Mouse (Mus musculus) splenic B cell, adult 2 months (primary cell): ENCODE results near the gene Timm10.
A peak's percentile ranks its signal among the peaks of the same experiment; 100 is the strongest.

ENCODE experiments used
- DNase-seq: peaks from one replicate; pipeline ENCODE4 v3.0.0-alpha.2; 2011; ENCODE audit warnings: low read depth, low spot score
- H3K27me3 ChIP-seq: 2 replicates; pipeline ENCODE4 v1.6.1; 2012; ENCODE audit warnings: mild to moderate bottlenecking, low read length, moderate library complexity, mixed read lengths; ENCODE audit not compliant: control insufficient read depth, poor library complexity, insufficient read depth, severe bottlenecking
- H3K36me3 ChIP-seq: 2 replicates; pipeline ENCODE4 v1.6.1; 2012; ENCODE audit warnings: mild to moderate bottlenecking, low read length, moderate library complexity, mixed read lengths; ENCODE audit not compliant: control insufficient read depth, poor library complexity, insufficient read depth, severe bottlenecking

Timm10 gene

GRCm38 (mm10) chr2:84826488-84827282 lies at the start of gene Timm10:
TSS of gene Timm10 (plus strand) at chr2:84826997.
- Histone ChIP-seq H3K36me3 (peaks cover 3% of the 10 kb centered on the region; the same call in 1 of the 2 replicates), H3K27me3 (no peaks in the 10 kb centered on the region)
- peak; percentile 90 for DNase-seq

GRCm38 (mm10) chr2:84777706-84778105 lies 49.1 kb upstream of the Timm10 start:
- H3K36me3 ChIP-seq = no peaks in the 10 kb centered on the region
- DNase-seq = no peak
- no peaks in the 10 kb centered on the region for H3K27me3 ChIP-seq

- DNase-seq = peak; percentile 36
- H3K27me3 ChIP-seq = no peaks in the 10 kb centered on the region
- H3K36me3 ChIP-seq = no peaks in the 10 kb centered on the region
Measured at GRCm38 (mm10) chr2:84779210-84779609, 47.6 kb upstream of the Timm10 start.

- no peaks in the 10 kb centered on the region for H3K36me3 ChIP-seq
- DNase-seq = peak; percentile 34
Measured at GRCm38 (mm10) chr2:84783315-84783714, 43.5 kb upstream of the Timm10 start.

GRCm38 (mm10) chr2:84783840-84784566 lies 42.8 kb upstream of the Timm10 start:
- Histone ChIP-seq H3K27me3 (no peaks in the 10 kb centered on the region), H3K36me3 (no peaks in the 10 kb centered on the region)
- DNase-seq = no peak

More at GRCm38 (mm10) chr2:84783315-84783714, 43.5 kb upstream of the Timm10 start:
- no peaks in the 10 kb centered on the region for H3K27me3 ChIP-seq

GRCm38 (mm10) chr2:84788316-84788715 lies 38.5 kb upstream of the Timm10 start:
- DNase-seq = no peak
- Histone ChIP-seq H3K27me3 (no peaks in the 10 kb centered on the region), H3K36me3 (no peaks in the 10 kb centered on the region)

- Histone ChIP-seq H3K27me3 (no peaks in the 10 kb centered on the region), H3K36me3 (no peaks in the 10 kb centered on the region)
- DNase-seq = no peak
Measured at GRCm38 (mm10) chr2:84790418-84790817, 36.4 kb upstream of the Timm10 start.

GRCm38 (mm10) chr2:84792516-84792915 lies 34.3 kb upstream of the Timm10 start:
- no peak for DNase-seq
- no peaks in the 10 kb centered on the region for H3K27me3 ChIP-seq
- no peaks in the 10 kb centered on the region for H3K36me3 ChIP-seq

- no peak for DNase-seq
Measured at GRCm38 (mm10) chr2:84793154-84793553, 33.6 kb upstream of the Timm10 start.

GRCm38 (mm10) chr2:84793871-84794270 lies 32.9 kb upstream of the Timm10 start:
- DNase-seq = peak; percentile 19
- Histone ChIP-seq H3K27me3 (no peaks in the 10 kb centered on the region), H3K36me3 (no peaks in the 10 kb centered on the region)

More at GRCm38 (mm10) chr2:84793154-84793553, 33.6 kb upstream of the Timm10 start:
- Histone ChIP-seq H3K36me3 (no peaks in the 10 kb centered on the region), H3K27me3 (no peaks in the 10 kb centered on the region)

GRCm38 (mm10) chr2:84797833-84798492 lies 28.8 kb upstream of the Timm10 start:
- H3K27me3 ChIP-seq = no peaks in the 10 kb centered on the region
- H3K36me3 ChIP-seq = no peaks in the 10 kb centered on the region
- peak; percentile 84 for DNase-seq

- Histone ChIP-seq H3K27me3 (no peaks in the 10 kb centered on the region), H3K36me3 (no peaks in the 10 kb centered on the region)
- DNase-seq = peak; percentile 53
Measured at GRCm38 (mm10) chr2:84798493-84798921, 28.3 kb upstream of the Timm10 start, which contains the start of gene Ube2l6. TSS of gene Ube2l6 (plus strand) at chr2:84798828.

- peak; percentile 83 for DNase-seq
- H3K27me3 ChIP-seq = no peaks in the 10 kb centered on the region
- no peaks in the 10 kb centered on the region for H3K36me3 ChIP-seq
Measured at GRCm38 (mm10) chr2:84799041-84799561, 27.7 kb upstream of the Timm10 start.

GRCm38 (mm10) chr2:84800304-84800703 lies 26.5 kb upstream of the Timm10 start:
- no peak for DNase-seq
- Histone ChIP-seq H3K27me3 (no peaks in the 10 kb centered on the region), H3K36me3 (no peaks in the 10 kb centered on the region)
